Mouse (Mus musculus): ENCODE data around the gene Prss48.
"Not testable (repeated sequence)": the region's sequence is repeated elsewhere in the genome, so short reads cannot be mapped to it uniquely, and the experiment has no call there.

Prss48 gene

GRCm38 (mm10) chr3:86004751-86005150 lies 2.5 kb upstream of the Prss48 start:
- no peak for DNase-seq (ENCODE audit: low read depth, low spot score)

- no peak for DNase-seq (ENCODE audit: low read depth, low spot score)
Measured at GRCm38 (mm10) chr3:86002940-86003339, 649 bp upstream of the Prss48 start.

GRCm38 (mm10) chr3:86001271-86001670 lies 1.0 kb downstream of the Prss48 start:
- no peak for DNase-seq (ENCODE audit: low read depth, low spot score)

- no peak for DNase-seq (ENCODE audit: low read depth, low spot score)
Measured at GRCm38 (mm10) chr3:85994645-85995044, 7.6 kb downstream of the Prss48 start.

GRCm38 (mm10) chr3:85993744-85994143 lies 8.5 kb downstream of the Prss48 start:
- DNase-seq (ENCODE audit: low read depth, low spot score) = no peak

GRCm38 (mm10) chr3:85991802-85992156 lies 10.5 kb downstream of the Prss48 start:
- no peak for DNase-seq (ENCODE audit: low read depth, low spot score)

GRCm38 (mm10) chr3:85991140-85991801 lies 11.0 kb downstream of the Prss48 start:
- DNase-seq (ENCODE audit: low read depth, low spot score) = no peak

- DNase-seq (ENCODE audit: low read depth, low spot score) = no peak
Measured at GRCm38 (mm10) chr3:85987225-85987624, 15.1 kb downstream of the Prss48 start.

- DNase-seq (ENCODE audit: low read depth, low spot score) = no peak
Measured at GRCm38 (mm10) chr3:85984537-85984936, 17.8 kb downstream of the Prss48 start.

- not testable (repeated sequence) for DNase-seq (ENCODE audit: low read depth, low spot score)
Measured at GRCm38 (mm10) chr3:85981761-85982160, 20.5 kb downstream of the Prss48 start.

- DNase-seq (ENCODE audit: low read depth, low spot score) = no peak
Measured at GRCm38 (mm10) chr3:85980036-85980435, 22.3 kb downstream of the Prss48 start.

- DNase-seq (ENCODE audit: low read depth, low spot score) = no peak
Measured at GRCm38 (mm10) chr3:85974451-85974850, 27.8 kb downstream of the Prss48 start.

GRCm38 (mm10) chr3:85973376-85974140 lies 28.7 kb downstream of the Prss48 start:
- no peak for DNase-seq (ENCODE audit: low read depth, low spot score)

- no peak for DNase-seq (ENCODE audit: low read depth, low spot score)
Measured at GRCm38 (mm10) chr3:85971599-85971975, 30.7 kb downstream of the Prss48 start.

- no peak for DNase-seq (ENCODE audit: low read depth, low spot score)
Measured at GRCm38 (mm10) chr3:85970742-85971598, 31.3 kb downstream of the Prss48 start, which contains the start of gene Sh3d19. Sh3d19 (plus strand) TSS chr3:85971109.

GRCm38 (mm10) chr3:85969040-85969439 lies 33.3 kb downstream of the Prss48 start:
- no peak for DNase-seq (ENCODE audit: low read depth, low spot score)

GRCm38 (mm10) chr3:85965479-85965878 lies 36.8 kb downstream of the Prss48 start:
- DNase-seq (ENCODE audit: low read depth, low spot score) = no peak

- no peak for DNase-seq (ENCODE audit: low read depth, low spot score)
Measured at GRCm38 (mm10) chr3:85961134-85961533, 41.2 kb downstream of the Prss48 start.

GRCm38 (mm10) chr3:85959669-85960068 lies 42.6 kb downstream of the Prss48 start:
- DNase-seq (ENCODE audit: low read depth, low spot score) = no peak

- no peak for DNase-seq (ENCODE audit: low read depth, low spot score)
Measured at GRCm38 (mm10) chr3:85955704-85956103, 46.6 kb downstream of the Prss48 start.

- peak; percentile 52 for DNase-seq (ENCODE audit: low read depth, low spot score)
Measured at GRCm38 (mm10) chr3:85955269-85955668, 47.0 kb downstream of the Prss48 start.

- DNase-seq (ENCODE audit: low read depth, low spot score) = no peak
Measured at GRCm38 (mm10) chr3:85952696-85953283, 49.5 kb downstream of the Prss48 start.

Data from retina, postnatal 7 days (tissue).